Mouse (Mus musculus): ENCODE results near the gene Mamdc4. TPM values are rescaled to one million over a fixed set of nuclear protein-coding genes. Genes with fewer than 3 reads are reported as not detected.

Gene Mamdc4
- polyA plus RNA-seq, 1 experiment from 2014 or later = 74.5 TPM

GRCm38 (mm10) chr2:25534178-25534865, 40.3 kb downstream of the Mamdc4 start:
- H3K36me3 ChIP-seq = peaks cover 42% of the 10 kb centered on the region
- no peaks in the 10 kb centered on the region for H3K4me1 ChIP-seq
- ATAC-seq (ENCODE audit: insufficient read depth, low FRiP score, low read depth) = no peak
- no peak overlapping the region for H3K4me3 ChIP-seq (replicated peaks)
- no peak overlapping the region for H3K4me2 ChIP-seq
- H3K27me3 ChIP-seq (replicated peaks) = no peaks in the 10 kb centered on the region
- WGBS = 72% methylated on average over 3 of the region's 3 CpGs
- no peak overlapping the region for H3K9ac ChIP-seq
- no peaks in the 10 kb centered on the region for H3K9me3 ChIP-seq
- H3K27ac ChIP-seq = no peak overlapping the region

GRCm38 (mm10) chr2:25533707-25534106, 40.9 kb downstream of the Mamdc4 start:
- H3K36me3 ChIP-seq = peaks cover 42% of the 10 kb centered on the region
- no peak for ATAC-seq (ENCODE audit: insufficient read depth, low FRiP score, low read depth)
- WGBS = 86% methylated on average over 2 of the region's 2 CpGs

GRCm38 (mm10) chr2:25526510-25527302, 47.9 kb downstream of the Mamdc4 start:
- Histone ChIP-seq H3K4me3 (replicated peaks) (no peak overlapping the region), H3K36me3 (peaks cover 64% of the 10 kb centered on the region)
- 85% methylated on average over 9 of the region's 9 CpGs for WGBS

More at GRCm38 (mm10) chr2:25533707-25534106, 40.9 kb downstream of the Mamdc4 start:
- H3K4me3 ChIP-seq (replicated peaks) = no peak overlapping the region
- H3K27me3 ChIP-seq (replicated peaks) = no peaks in the 10 kb centered on the region
- no peaks in the 10 kb centered on the region for H3K9me3 ChIP-seq
- no peak overlapping the region for H3K27ac ChIP-seq
- H3K4me1 ChIP-seq = no peaks in the 10 kb centered on the region
- H3K4me2 ChIP-seq = no peak overlapping the region
- H3K9ac ChIP-seq = no peak overlapping the region

More at GRCm38 (mm10) chr2:25526510-25527302, 47.9 kb downstream of the Mamdc4 start:
- Histone ChIP-seq H3K4me2 (no peak overlapping the region), H3K27ac (no peak overlapping the region), H3K27me3 (replicated peaks) (no peaks in the 10 kb centered on the region), H3K9me3 (no peaks in the 10 kb centered on the region), H3K4me1 (no peaks in the 10 kb centered on the region), H3K9ac (no peak overlapping the region)
- no peak for ATAC-seq (ENCODE audit: insufficient read depth, low FRiP score, low read depth)

Other genes starting within 250 kb of the Mamdc4 start
- gene Man1b1, start 242.5 kb downstream of the Mamdc4 start, polyA plus RNA-seq (2015; fragmentation: Nextera tagmentation; extraction: Ambion mirVana) = 46.4 and 54.6 TPM in 2 replicates
- 21.5 and 22.6 TPM in 2 replicates for gene Dpp7, start 218.5 kb downstream of the Mamdc4 start, polyA plus RNA-seq (2015; fragmentation: Nextera tagmentation; extraction: Ambion mirVana)
- 41.1 and 46.1 TPM in 2 replicates for gene Uap1l1, start 209.2 kb downstream of the Mamdc4 start, polyA plus RNA-seq (2015; fragmentation: Nextera tagmentation; extraction: Ambion mirVana)
- 37.6 and 41.7 TPM in 2 replicates for gene Sapcd2, start 202.5 kb downstream of the Mamdc4 start, polyA plus RNA-seq (2015; fragmentation: Nextera tagmentation; extraction: Ambion mirVana)
- gene Entpd2, start 179.0 kb downstream of the Mamdc4 start, polyA plus RNA-seq (2015; fragmentation: Nextera tagmentation; extraction: Ambion mirVana) = 10.1 and 13.0 TPM in 2 replicates
- gene Npdc1, start 175.5 kb downstream of the Mamdc4 start, polyA plus RNA-seq (2015; fragmentation: Nextera tagmentation; extraction: Ambion mirVana) = 47.0 and 49.6 TPM in 2 replicates
- gene Fut7, start 151.6 kb downstream of the Mamdc4 start, polyA plus RNA-seq (2015; fragmentation: Nextera tagmentation; extraction: Ambion mirVana) = 0.17 and 0.30 TPM in 2 replicates
- 3.9 and 4.8 TPM in 2 replicates for gene Abca2, start 146.1 kb downstream of the Mamdc4 start, polyA plus RNA-seq (2015; fragmentation: Nextera tagmentation; extraction: Ambion mirVana)
- 11.9 and 26.5 TPM in 2 replicates for gene Clic3, start 118.0 kb downstream of the Mamdc4 start, polyA plus RNA-seq (2015; fragmentation: Nextera tagmentation; extraction: Ambion mirVana)
- 35.3 and 37.4 TPM in 2 replicates for gene Paxx, start 113.8 kb downstream of the Mamdc4 start, polyA plus RNA-seq (2015; fragmentation: Nextera tagmentation; extraction: Ambion mirVana)
- 6.8 and 7.5 TPM in 2 replicates for gene Ptgds, start 104.8 kb downstream of the Mamdc4 start, polyA plus RNA-seq (2015; fragmentation: Nextera tagmentation; extraction: Ambion mirVana)
- gene Lcn12, start 80.9 kb downstream of the Mamdc4 start, polyA plus RNA-seq (2015; fragmentation: Nextera tagmentation; extraction: Ambion mirVana) = not detected in 2 replicates
- gene Fbxw5, start 74.1 kb downstream of the Mamdc4 start, polyA plus RNA-seq (2015; fragmentation: Nextera tagmentation; extraction: Ambion mirVana) = 64.4 and 71.4 TPM in 2 replicates
- gene C8g, start 73.1 kb downstream of the Mamdc4 start, polyA plus RNA-seq (2015; fragmentation: Nextera tagmentation; extraction: Ambion mirVana) = 8.3 and 8.6 TPM in 2 replicates
- gene Traf2, start 27.9 kb downstream of the Mamdc4 start, polyA plus RNA-seq (2015; fragmentation: Nextera tagmentation; extraction: Ambion mirVana) = 29.4 and 31.2 TPM in 2 replicates
- 371 and 375 TPM in 2 replicates for gene Edf1, start 17.0 kb downstream of the Mamdc4 start, polyA plus RNA-seq (2015; fragmentation: Nextera tagmentation; extraction: Ambion mirVana)
- gene Phpt1, start 379 bp upstream of the Mamdc4 start, polyA plus RNA-seq (2015; fragmentation: Nextera tagmentation; extraction: Ambion mirVana) = 144 and 151 TPM in 2 replicates
- 1.0 and 1.1 TPM in 2 replicates for gene Ajm1, start 6.9 kb upstream of the Mamdc4 start, polyA plus RNA-seq (2015; fragmentation: Nextera tagmentation; extraction: Ambion mirVana)
- 64.2 and 65.6 TPM in 2 replicates for gene Rabl6, start 33.7 kb upstream of the Mamdc4 start, polyA plus RNA-seq (2015; fragmentation: Nextera tagmentation; extraction: Ambion mirVana)
- 0.19 and 0.21 TPM in 2 replicates for gene Ccdc183, start 42.8 kb upstream of the Mamdc4 start, polyA plus RNA-seq (2015; fragmentation: Nextera tagmentation; extraction: Ambion mirVana)
- 24.3 and 25.0 TPM in 2 replicates for gene Tmem141, start 47.2 kb upstream of the Mamdc4 start, polyA plus RNA-seq (2015; fragmentation: Nextera tagmentation; extraction: Ambion mirVana)
- gene Fcna, start 53.2 kb upstream of the Mamdc4 start, polyA plus RNA-seq (2015; fragmentation: Nextera tagmentation; extraction: Ambion mirVana) = 4.0 and 6.2 TPM in 2 replicates
- not detected in 2 replicates for gene Lcn8, start 78.3 kb upstream of the Mamdc4 start, polyA plus RNA-seq (2015; fragmentation: Nextera tagmentation; extraction: Ambion mirVana)
- not detected in 2 replicates for gene Lcn5, start 83.1 kb upstream of the Mamdc4 start, polyA plus RNA-seq (2015; fragmentation: Nextera tagmentation; extraction: Ambion mirVana)
- gene Lcn6, start 101.9 kb upstream of the Mamdc4 start, polyA plus RNA-seq (2015; fragmentation: Nextera tagmentation; extraction: Ambion mirVana) = not detected in 2 replicates
- gene Lcn10, start 107.9 kb upstream of the Mamdc4 start, polyA plus RNA-seq (2015; fragmentation: Nextera tagmentation; extraction: Ambion mirVana) = not detected in 2 replicates
- gene Obp2a, start 125.2 kb upstream of the Mamdc4 start, polyA plus RNA-seq (2015; fragmentation: Nextera tagmentation; extraction: Ambion mirVana) = not detected in 2 replicates
- 79.4 and 83.4 TPM in 2 replicates for gene Bmyc, start 131.9 kb upstream of the Mamdc4 start, polyA plus RNA-seq (2015; fragmentation: Nextera tagmentation; extraction: Ambion mirVana)
- not detected in 2 replicates for gene Obp2b, start 162.2 kb upstream of the Mamdc4 start, polyA plus RNA-seq (2015; fragmentation: Nextera tagmentation; extraction: Ambion mirVana)
- gene Lcn3, start 190.7 kb upstream of the Mamdc4 start, polyA plus RNA-seq (2015; fragmentation: Nextera tagmentation; extraction: Ambion mirVana) = not detected in 2 replicates
- gene Lcn11, start 202.2 kb upstream of the Mamdc4 start, polyA plus RNA-seq (2015; fragmentation: Nextera tagmentation; extraction: Ambion mirVana) = not detected in 2 replicates
- gene Gm13539, start 207.4 kb upstream of the Mamdc4 start, polyA plus RNA-seq (2015; fragmentation: Nextera tagmentation; extraction: Ambion mirVana) = not detected in 2 replicates
- not detected in 2 replicates for gene Glt6d1, start 241.0 kb upstream of the Mamdc4 start, polyA plus RNA-seq (2015; fragmentation: Nextera tagmentation; extraction: Ambion mirVana)
- gene Lcn9, start 248.3 kb upstream of the Mamdc4 start, polyA plus RNA-seq (2015; fragmentation: Nextera tagmentation; extraction: Ambion mirVana) = not detected in 2 replicates